Mouse (Mus musculus) olfactory bulb, adult 2 months (tissue): ENCODE measurements around the gene Ctnna2. TPM values are rescaled to one million over a fixed set of nuclear protein-coding genes. Genes with fewer than 3 reads are reported as not detected.

Source experiments
- H3K27ac ChIP-seq: fragments of 200-500 bp; 2 replicates; pipeline ENCODE4 v1.5.1; 2012; ENCODE audit warnings: low read depth, low read length; ENCODE audit not compliant: insufficient read depth
- H3K4me1 ChIP-seq: fragments of 200-500 bp; 2 replicates; pipeline ENCODE4 v1.6.1; 2012; ENCODE audit warnings: low read length; ENCODE audit not compliant: control insufficient read depth, insufficient read depth
- H3K4me3 ChIP-seq: fragments of 200-500 bp; 2 replicates; pipeline ENCODE4 v1.5.1; 2012; ENCODE audit warnings: mild to moderate bottlenecking, low read depth, low read length, moderate library complexity; ENCODE audit not compliant: insufficient read depth
- CTCF ChIP-seq: fragments of 200-500 bp; IDR thresholded peaks from 2 replicates; pipeline ENCODE4 v1.5.1; 2012; ENCODE audit warnings: low read depth, mild to moderate bottlenecking, low read length, moderate library complexity; ENCODE audit not compliant: insufficient read depth
- POLR2A ChIP-seq: fragments of 200-500 bp; IDR thresholded peaks from 2 replicates; pipeline ENCODE4 v1.6.1; 2012; ENCODE audit warnings: mild to moderate bottlenecking, low read depth, low read length, moderate library complexity; ENCODE audit not compliant: insufficient read depth
- WGBS: fragments of 180-500 bp; shearing (Covaris S2); methylation state at CpG from one replicate; pipeline ENCODE4 v1.1.7; 2018; 5-methylcytosine and 5-hydroxymethylcytosine counted together
- polyA plus RNA-seq: library from polyadenylated mRNA; stranded (reverse); fragments of >200 nt; gene quantifications from 2 replicates; pipeline ENCODE4 v1.2.4, GENCODE M21; 2012; ENCODE audit warnings: low replicate concordance; ENCODE audit not compliant: missing spikeins, insufficient read depth, insufficient read length

Gene Ctnna2
- polyA plus RNA-seq, 1 experiment = not detected

DNA sequence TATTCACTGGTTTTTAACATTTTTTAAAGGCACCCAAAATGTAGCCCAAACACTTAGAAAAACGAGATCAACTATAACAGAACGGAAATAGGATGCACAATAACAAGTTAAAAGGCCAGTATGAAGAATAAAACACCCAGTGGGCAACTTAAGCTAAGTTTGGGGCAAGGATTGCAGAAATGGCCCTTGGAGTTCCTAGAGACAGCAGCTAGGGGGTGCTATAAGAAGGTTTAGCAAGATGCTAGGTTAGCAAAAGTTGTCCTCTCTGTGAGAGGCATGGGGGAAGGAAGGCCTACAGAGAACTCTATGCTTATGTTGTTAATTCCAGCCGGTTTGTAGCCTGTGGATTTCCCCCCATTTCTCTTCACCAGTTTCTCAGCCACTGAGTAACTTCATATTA lies 401.9 kb downstream of the Ctnna2 start:
- no peaks in the 10 kb centered on the region for H3K4me1 ChIP-seq
- H3K27ac ChIP-seq = no peak overlapping the region
- WGBS = 67% methylated on average over 3 of the region's 3 CpGs
- TF ChIP-seq CTCF = no peak
- no peak for TF ChIP-seq POLR2A
- H3K4me3 ChIP-seq = no peak overlapping the region

DNA sequence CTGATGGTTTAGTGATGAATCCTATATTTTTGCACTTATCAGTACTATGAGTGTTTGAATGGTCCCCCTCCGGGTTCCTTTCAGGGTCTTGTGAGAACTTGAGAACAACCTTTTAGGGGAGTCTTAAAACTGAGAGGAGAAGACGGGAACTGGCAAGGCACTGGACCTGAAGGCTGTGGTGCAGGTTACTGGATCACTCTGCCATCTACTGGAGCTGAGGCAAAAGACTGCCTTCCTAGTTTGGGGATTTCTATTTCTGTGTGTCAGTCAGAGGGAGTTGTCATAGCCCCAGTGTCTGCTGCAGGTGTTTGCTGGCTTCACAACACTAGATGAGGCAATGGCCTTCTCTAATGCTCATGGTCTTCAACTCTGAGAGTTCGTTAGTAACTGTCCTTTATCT lies 406.9 kb downstream of the Ctnna2 start:
- no peak overlapping the region for H3K27ac ChIP-seq
- WGBS = 53% methylated on average over 3 of the region's 3 CpGs

DNA sequence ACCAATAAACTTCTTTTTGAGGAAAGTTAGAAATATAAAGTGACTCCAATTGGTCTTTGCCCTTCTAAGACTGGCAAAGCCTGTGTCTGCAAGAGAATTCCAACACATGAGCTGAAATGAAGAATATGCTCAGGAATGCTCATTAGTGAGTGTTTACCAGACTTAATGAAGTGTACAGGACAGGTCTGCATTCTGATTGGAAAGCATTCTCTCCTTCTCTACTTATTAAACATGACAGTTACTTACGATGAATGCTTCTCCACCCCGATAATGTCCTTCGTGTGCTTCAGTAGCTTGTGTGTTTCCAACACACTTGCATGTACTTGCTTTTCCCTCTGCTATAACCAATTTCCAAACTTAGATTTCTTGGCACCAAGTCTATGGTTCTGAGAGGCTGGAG lies 409.6 kb downstream of the Ctnna2 start:
- 90% methylated on average over 3 of the region's 3 CpGs for whole genome bisulfite sequencing
- H3K4me1 ChIP-seq = no peaks in the 10 kb centered on the region
- H3K27ac ChIP-seq = no peak overlapping the region
- no peak overlapping the region for H3K4me3 ChIP-seq
- TF ChIP-seq POLR2A (no peak), CTCF (no peak)

More for the DNA sequence above, 406.9 kb downstream of the Ctnna2 start:
- no peak overlapping the region for H3K4me3 ChIP-seq
- TF ChIP-seq CTCF (no peak), POLR2A (no peak)
- H3K4me1 ChIP-seq = no peaks in the 10 kb centered on the region

DNA sequence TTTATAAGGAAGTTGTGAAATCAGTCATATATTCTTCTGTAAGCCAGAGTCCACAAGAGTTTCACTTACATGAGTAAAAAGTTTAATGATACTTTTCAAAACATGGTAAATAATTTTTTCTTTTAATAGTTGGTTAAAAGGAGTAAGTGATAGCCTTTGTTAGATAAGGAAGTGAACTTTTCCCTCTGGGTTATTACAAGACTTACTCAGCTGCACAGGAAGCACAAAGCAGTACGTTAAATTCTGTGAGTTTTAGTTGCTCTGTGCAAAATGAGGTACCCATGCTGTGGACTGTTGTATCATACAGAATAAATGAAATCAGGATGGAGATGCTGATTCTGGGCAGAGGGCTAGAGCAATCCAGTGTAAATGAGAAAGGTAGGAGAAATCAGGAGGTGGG lies 423.3 kb downstream of the Ctnna2 start:
- 91% methylated on average over 1 of the region's 1 CpGs for WGBS
- TF ChIP-seq POLR2A (no peak), CTCF (no peak)
- Histone ChIP-seq H3K27ac (no peak overlapping the region), H3K4me3 (no peak overlapping the region), H3K4me1 (no peaks in the 10 kb centered on the region)

DNA sequence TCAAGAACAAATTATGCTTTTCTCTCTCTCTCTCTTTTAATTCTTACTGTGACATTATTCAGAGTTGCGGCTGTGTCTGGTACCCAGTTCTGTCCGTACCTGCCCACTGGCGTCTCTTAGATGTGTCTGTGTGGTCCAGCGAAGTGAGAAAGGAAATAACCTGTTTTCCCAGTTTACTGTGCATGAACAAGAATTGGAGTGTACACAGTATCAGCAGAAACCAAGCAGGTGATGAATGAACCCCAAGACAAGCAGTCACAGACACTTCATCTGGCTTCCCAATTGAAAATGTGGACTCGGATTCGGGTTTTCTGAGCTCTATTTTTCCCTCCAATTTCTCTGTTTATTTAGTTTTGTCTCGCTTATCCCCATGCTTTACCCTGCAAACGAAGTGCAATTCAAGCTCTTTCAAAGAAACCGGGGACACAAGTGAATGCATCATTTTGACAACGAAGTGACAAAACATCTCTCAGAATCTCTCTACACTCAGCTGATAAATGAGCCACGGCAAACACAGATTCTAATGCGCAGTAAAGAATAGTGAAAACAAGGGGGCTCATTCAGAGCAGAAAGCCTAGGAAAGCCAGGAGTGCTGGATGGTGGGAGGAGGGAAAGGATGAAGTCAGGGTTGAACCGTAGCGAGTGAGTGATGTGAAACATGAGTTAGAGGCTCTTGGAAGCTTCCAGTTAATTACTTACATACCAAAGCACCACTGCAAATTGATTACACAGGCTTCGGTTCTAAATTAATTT lies 442.3 kb downstream of the Ctnna2 start:
- TF ChIP-seq POLR2A (no peak), CTCF (no peak)
- WGBS = 59% methylated on average over 15 of the region's 15 CpGs
- H3K4me3 ChIP-seq = no peak overlapping the region
- no peak overlapping the region for H3K27ac ChIP-seq
- H3K4me1 ChIP-seq = no peaks in the 10 kb centered on the region

DNA sequence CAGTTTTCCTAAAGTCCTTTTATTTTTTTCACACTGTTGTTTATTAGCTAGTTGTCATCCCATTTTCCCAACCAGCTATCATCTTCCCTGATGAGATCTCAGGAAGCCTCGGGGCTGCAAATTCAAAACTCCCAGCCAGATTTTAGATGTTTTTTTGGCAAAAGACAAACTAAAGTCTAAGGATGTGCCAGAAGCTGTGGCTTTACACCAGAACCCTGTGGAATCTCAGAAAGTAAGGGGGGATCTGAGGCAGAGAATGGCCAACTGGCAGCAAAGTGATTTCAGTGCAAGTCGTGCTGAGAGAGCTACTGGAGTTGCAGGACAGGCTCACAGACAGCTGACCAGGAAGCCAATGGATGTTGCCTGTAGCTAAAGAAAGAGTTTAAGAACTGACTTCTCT lies 451.9 kb downstream of the Ctnna2 start:
- TF ChIP-seq POLR2A (no peak), CTCF (no peak)
- no peak overlapping the region for H3K27ac ChIP-seq
- H3K4me1 ChIP-seq = no peaks in the 10 kb centered on the region
- 51% methylated on average over 2 of the region's 2 CpGs for WGBS
- no peak overlapping the region for H3K4me3 ChIP-seq

DNA sequence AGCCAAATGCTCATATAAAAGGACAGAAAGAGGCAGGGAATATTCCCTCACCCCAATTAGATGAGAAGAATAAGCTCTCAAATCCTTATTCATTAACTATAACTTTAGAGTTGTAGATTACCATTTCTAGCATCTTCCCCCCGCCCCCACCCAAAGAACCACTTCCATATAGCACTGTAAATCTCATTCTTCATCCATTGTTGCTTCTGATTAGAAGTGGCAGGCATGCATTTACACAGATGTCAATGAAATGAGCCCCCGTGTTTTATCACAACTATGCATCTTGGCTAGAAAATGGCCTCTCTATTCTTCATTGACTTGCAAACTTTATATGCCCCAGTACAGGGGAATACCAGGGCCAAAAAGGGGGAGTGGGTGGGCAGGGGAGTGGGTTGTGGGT lies 457.7 kb downstream of the Ctnna2 start:
- H3K27ac ChIP-seq = no peak overlapping the region
- no peaks in the 10 kb centered on the region for H3K4me1 ChIP-seq
- WGBS = 67% methylated on average over 2 of the region's 2 CpGs

DNA sequence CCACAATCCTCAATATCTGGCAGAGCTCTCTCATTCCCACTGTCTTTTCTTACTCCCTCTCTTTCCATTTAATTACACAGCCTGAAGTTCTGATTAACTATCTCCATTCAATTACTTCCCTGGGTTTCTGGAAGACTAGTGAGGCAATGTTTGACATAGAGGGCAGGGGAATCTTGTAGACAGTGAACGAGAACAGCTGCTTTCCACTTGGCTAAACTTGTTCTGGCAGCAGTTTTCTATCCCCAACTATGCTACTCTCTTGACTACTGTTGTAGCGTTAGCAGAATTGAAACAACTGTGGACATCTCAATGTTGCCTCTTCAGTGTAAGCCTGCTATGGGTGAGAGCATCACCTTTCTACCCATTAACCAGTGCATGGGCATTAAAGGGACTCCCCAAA lies 463.0 kb downstream of the Ctnna2 start:
- Histone ChIP-seq H3K4me1 (peaks cover 2% of the 10 kb centered on the region; the same call in 1 of the 2 replicates), H3K27ac (no peak overlapping the region), H3K4me3 (no peak overlapping the region)
- no peak for TF ChIP-seq CTCF
- no peak for TF ChIP-seq POLR2A
- WGBS = 66% methylated on average over 2 of the region's 2 CpGs

More for the DNA sequence above, 457.7 kb downstream of the Ctnna2 start:
- H3K4me3 ChIP-seq = no peak overlapping the region
- no peak for TF ChIP-seq CTCF

DNA sequence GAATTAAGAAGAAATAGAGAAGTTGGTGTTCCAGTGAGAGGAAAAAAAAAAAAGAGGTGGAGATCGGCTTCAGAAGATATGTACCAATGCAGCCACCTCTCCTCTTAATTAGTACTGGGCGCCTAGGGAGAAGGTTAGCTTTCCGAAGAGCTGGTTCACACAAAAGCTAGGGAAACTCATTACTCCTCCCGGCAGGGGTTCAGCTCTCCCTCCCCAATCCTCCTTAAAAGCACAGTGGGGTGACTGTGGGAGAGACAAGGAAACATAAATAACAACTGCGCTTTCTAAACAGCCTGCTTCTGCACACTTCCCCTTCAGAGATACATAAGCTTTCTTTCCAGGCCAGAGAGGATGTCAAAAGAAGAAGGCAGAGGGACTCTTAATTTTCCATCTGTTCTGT lies 467.7 kb downstream of the Ctnna2 start:
- 31% methylated on average over 5 of the region's 5 CpGs for WGBS
- no peak overlapping the region for H3K27ac ChIP-seq

More for the DNA sequence above, 467.7 kb downstream of the Ctnna2 start:
- TF ChIP-seq CTCF (no peak), POLR2A (no peak)
- Histone ChIP-seq H3K4me3 (no peak overlapping the region), H3K4me1 (peaks cover 2% of the 10 kb centered on the region; the same call in 1 of the 2 replicates)
